Mouse (Mus musculus) testis, adult 2 months (tissue): ENCODE data around the gene St8sia4.

Source experiments
- CTCF ChIP-seq: fragments of 200-500 bp; IDR thresholded peaks from 2 replicates; pipeline ENCODE4 v1.5.1; 2012; ENCODE audit warnings: low read depth, mild to moderate bottlenecking, inconsistent platforms, low read length, moderate library complexity; ENCODE audit not compliant: control insufficient read depth, insufficient read depth, insufficient replicate concordance
- POLR2A ChIP-seq: fragments of 200-500 bp; IDR thresholded peaks from 2 replicates; pipeline ENCODE4 v1.6.1; 2012; ENCODE audit warnings: low read depth, mild to moderate bottlenecking, inconsistent platforms, low read length, moderate library complexity; ENCODE audit not compliant: control insufficient read depth

DNA sequence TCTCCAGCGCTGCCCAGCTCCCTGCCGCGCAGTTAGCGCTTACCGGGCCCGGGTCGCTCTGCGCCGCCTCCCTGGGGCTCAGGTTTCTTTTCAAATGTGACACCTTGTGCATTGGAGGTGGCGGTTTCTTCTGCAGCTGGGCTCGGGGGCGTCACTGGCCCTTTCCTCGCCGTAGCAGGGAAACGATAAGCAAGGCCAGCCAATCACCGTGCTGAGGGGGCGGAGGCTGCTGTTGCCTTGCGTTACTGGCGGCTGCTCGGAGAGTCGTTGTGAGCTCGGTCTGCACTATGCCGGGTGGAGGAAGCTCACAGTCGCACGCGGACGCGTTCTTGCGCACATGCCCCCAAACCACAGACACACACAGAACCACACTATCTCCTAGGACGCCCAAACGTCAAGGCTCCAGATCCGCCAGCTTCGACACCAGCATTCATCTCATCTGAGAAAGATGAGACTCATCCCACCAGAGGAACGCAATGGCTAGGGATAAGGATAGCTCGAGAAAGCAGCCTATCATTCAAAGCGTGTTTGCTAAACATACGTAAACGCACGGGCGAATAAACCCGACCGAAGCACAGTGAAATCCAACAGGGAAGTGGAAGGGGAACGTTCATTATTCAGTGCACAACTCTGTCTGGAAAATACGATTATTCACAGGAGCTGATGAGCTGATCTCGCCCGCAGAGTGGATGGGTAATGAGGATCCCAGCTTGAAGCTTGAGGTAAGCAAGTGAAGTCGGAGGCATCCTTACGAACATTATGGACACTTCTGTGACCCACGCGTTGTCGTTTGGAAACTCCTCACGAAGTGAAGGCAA is at the start of gene St8sia4:
- TF ChIP-seq CTCF (no peak), POLR2A (no peak)
